Mouse (Mus musculus) intestine, embryonic 16.5 days (tissue): ENCODE data around the gene Gdpgp1. TPM values are rescaled to one million over a fixed set of nuclear protein-coding genes. Genes with fewer than 3 reads are reported as not detected.

ENCODE experiments used
- ATAC-seq: fragments of 200-750 bp; cut with Nextera tagmentation; 2 replicates; pipeline ENCODE4 v1.8.0; 2017; ENCODE audit warnings: moderate TSS enrichment, moderate library complexity
- H3K27ac ChIP-seq: fragments of 300-500 bp; sonication (generic); 2 replicates; pipeline ENCODE4 v1.5.1; 2014; ENCODE audit warnings: mild to moderate bottlenecking, low read length
- H3K27me3 ChIP-seq: fragments of 300-500 bp; sonication (generic); replicated peaks from 2 replicates; pipeline ENCODE4 v1.6.1; 2014; ENCODE audit warnings: low read length, control low read depth, mixed read lengths; ENCODE audit not compliant: control insufficient read depth, insufficient read depth
- H3K36me3 ChIP-seq: fragments of 300-500 bp; sonication (generic); 2 replicates; pipeline ENCODE4 v1.6.1; 2014; ENCODE audit warnings: low read length, control low read depth; ENCODE audit not compliant: control insufficient read depth, insufficient read depth
- H3K4me1 ChIP-seq: fragments of 300-500 bp; sonication (generic); 2 replicates; pipeline ENCODE4 v1.6.1; 2014; ENCODE audit warnings: low read length, control low read depth, mixed read lengths; ENCODE audit not compliant: control insufficient read depth, insufficient read depth
- H3K4me2 ChIP-seq: fragments of 300-500 bp; sonication (generic); 2 replicates; pipeline ENCODE4 v1.6.1; 2014; ENCODE audit warnings: low read depth, low read length, control low read depth
- H3K4me3 ChIP-seq: fragments of 300-500 bp; sonication (generic); 2 replicates; pipeline ENCODE4 v1.5.1; 2014; ENCODE audit warnings: mild to moderate bottlenecking, low read length
- H3K9ac ChIP-seq: fragments of 300-500 bp; sonication (generic); 2 replicates; pipeline ENCODE4 v1.6.1; 2014; ENCODE audit warnings: low read depth, low read length
- H3K9me3 ChIP-seq: fragments of 300-500 bp; sonication (generic); 2 replicates; pipeline ENCODE4 v1.6.1; 2016; ENCODE audit warnings: low read length, control low read depth; ENCODE audit not compliant: control insufficient read depth
- WGBS: fragments of 180-500 bp; shearing (Covaris S2); extraction: QIAGEN DNeasy Blood & Tissue Kit; methylation state at CpG from one replicate; pipeline ENCODE4 v1.1.7; 2014; 5-methylcytosine and 5-hydroxymethylcytosine counted together
- polyA plus RNA-seq: library from polyadenylated mRNA; unstranded; fragments of >200 nt; fragmentation: Nextera tagmentation; extraction: Ambion mirVana; gene quantifications from 2 replicates; pipeline ENCODE4 v1.2.1, GENCODE M21; 2015

Gdpgp1 gene
- polyA plus RNA-seq, 1 experiment from 2014 or later: 7.6 TPM

DNA sequence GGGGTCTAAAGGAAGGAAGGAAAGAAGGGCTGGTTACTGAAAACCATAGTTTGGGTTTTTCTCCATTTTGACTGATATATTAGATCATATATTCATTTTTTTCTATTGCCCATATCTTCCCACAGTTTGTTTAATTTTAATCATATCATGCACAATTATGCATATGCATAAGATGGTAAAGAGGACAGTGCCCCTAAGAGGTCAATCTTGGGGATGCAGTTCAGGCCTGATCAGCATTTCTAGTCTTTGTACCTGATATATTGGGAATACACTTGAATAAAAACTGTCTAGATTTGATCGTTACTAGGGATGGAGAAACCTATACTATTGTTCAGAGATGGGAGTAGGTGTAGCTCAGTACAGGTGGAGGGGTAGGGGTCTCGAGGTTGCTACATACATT, 48.3 kb downstream of the Gdpgp1 start:
- Histone ChIP-seq H3K36me3 (peaks cover 21% of the 10 kb centered on the region; the same call in 1 of the 2 replicates), H3K9ac (no peak overlapping the region), H3K4me3 (no peak overlapping the region), H3K27me3 (no peaks in the 10 kb centered on the region), H3K4me1 (no peaks in the 10 kb centered on the region), H3K27ac (no peak overlapping the region), H3K9me3 (no peaks in the 10 kb centered on the region), H3K4me2 (no peak overlapping the region)
- no peak for ATAC-seq
- WGBS: 89% methylated on average over 2 of the region's 2 CpGs

DNA sequence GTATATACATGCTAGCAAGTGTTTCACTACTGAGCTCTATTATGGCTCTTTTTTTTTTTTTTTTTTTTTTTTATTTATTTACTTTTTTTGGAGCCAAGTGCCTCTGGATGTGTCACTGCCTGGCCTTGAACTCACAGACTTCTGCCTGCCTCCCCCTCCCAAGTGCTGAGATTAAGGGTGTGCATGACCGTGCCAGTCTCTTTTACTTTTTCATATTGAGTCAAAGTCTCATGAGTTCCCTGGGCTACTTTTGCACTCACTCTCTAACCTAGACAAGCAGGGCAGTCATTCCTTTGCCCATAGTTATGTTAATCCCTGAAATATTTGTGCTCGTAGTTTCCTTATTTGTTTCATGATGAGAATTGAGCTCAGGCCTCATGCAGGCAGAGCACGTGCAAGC, 49.0 kb downstream of the Gdpgp1 start:
- Histone ChIP-seq H3K27me3 (no peaks in the 10 kb centered on the region), H3K4me3 (no peak overlapping the region), H3K4me2 (no peak overlapping the region), H3K9me3 (no peaks in the 10 kb centered on the region), H3K36me3 (peaks cover 17% of the 10 kb centered on the region), H3K27ac (no peak overlapping the region), H3K4me1 (no peaks in the 10 kb centered on the region), H3K9ac (no peak overlapping the region)
- ATAC-seq: no peak
- WGBS: 83% methylated on average over 3 of the region's 3 CpGs

- WGBS: 83% methylated on average over 3 of the region's 3 CpGs
- Histone ChIP-seq H3K36me3 (peaks cover 18% of the 10 kb centered on the region), H3K27me3 (no peaks in the 10 kb centered on the region), H3K4me3 (no peak overlapping the region), H3K4me2 (0 out of 2 replicates have a peak overlapping the region, but pooled peaks have one; percentile 10), H3K27ac (peak overlapping the region; percentile 38), H3K9me3 (no peaks in the 10 kb centered on the region), H3K4me1 (no peaks in the 10 kb centered on the region), H3K9ac (no peak overlapping the region)
- ATAC-seq: peak; percentile 57
These were observed 50.7 kb downstream of the Gdpgp1 start for GRCm38 (mm10) chr7:80283226-80283918.

DNA sequence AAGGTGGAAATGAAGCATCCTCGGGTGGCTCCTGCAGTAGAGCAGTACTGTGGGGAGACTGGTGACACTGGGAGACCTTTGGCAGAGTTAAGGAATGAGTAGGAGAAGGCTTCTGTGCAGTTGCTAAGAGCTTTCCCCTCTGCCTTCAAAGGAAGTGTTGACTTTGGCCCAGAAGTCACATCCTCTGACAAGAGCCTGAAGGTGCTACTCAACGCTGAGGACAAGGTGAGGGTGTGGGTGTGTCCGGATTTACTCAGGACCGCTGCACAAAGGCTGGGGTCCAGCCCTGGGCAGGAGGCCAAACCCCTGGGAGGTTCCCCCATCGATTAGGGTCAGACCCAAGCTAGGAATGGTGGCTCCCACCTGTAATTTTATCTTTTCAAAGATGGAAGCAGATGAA, 51.7 kb downstream of the Gdpgp1 start:
- H3K9ac ChIP-seq: no peak overlapping the region
- no peaks in the 10 kb centered on the region for H3K27me3 ChIP-seq
- H3K9me3 ChIP-seq: no peaks in the 10 kb centered on the region
- no peak overlapping the region for H3K4me3 ChIP-seq
- H3K4me2 ChIP-seq: no peak overlapping the region
- H3K4me1 ChIP-seq: no peaks in the 10 kb centered on the region
- ATAC-seq: no peak
- WGBS: 91% methylated on average over 5 of the region's 5 CpGs
- peaks cover 18% of the 10 kb centered on the region for H3K36me3 ChIP-seq
- peak overlapping the region; percentile 38; the same call in 1 of the 2 replicates for H3K27ac ChIP-seq

- Histone ChIP-seq H3K4me3 (no peak overlapping the region), H3K4me2 (no peak overlapping the region), H3K27ac (no peak overlapping the region), H3K36me3 (peaks cover 18% of the 10 kb centered on the region), H3K27me3 (no peaks in the 10 kb centered on the region), H3K9ac (no peak overlapping the region), H3K4me1 (no peaks in the 10 kb centered on the region), H3K9me3 (no peaks in the 10 kb centered on the region)
- WGBS: 94% methylated on average over 6 of the region's 6 CpGs
- ATAC-seq: no peak
These were observed 53.1 kb downstream of the Gdpgp1 start for GRCm38 (mm10) chr7:80285725-80286124.

GRCm38 (mm10) chr7:80287736-80288135, 55.1 kb downstream of the Gdpgp1 start:
- peaks cover 18% of the 10 kb centered on the region for H3K36me3 ChIP-seq
- WGBS: 83% methylated on average over 10 of the region's 10 CpGs
- H3K4me2 ChIP-seq: no peak overlapping the region
- no peak overlapping the region for H3K27ac ChIP-seq
- H3K4me1 ChIP-seq: no peaks in the 10 kb centered on the region
- H3K9me3 ChIP-seq: no peaks in the 10 kb centered on the region
- H3K27me3 ChIP-seq: no peaks in the 10 kb centered on the region
- no peak overlapping the region for H3K4me3 ChIP-seq
- H3K9ac ChIP-seq: no peak overlapping the region
- no peak for ATAC-seq

Other genes starting within 250 kb of the Gdpgp1 start
- gene Zfp710, start 208.1 kb upstream of the Gdpgp1 start, polyA plus RNA-seq: 12.2 and 12.4 TPM in 2 replicates
- 540 and 585 TPM in 2 replicates for gene Idh2, start 117.5 kb upstream of the Gdpgp1 start, polyA plus RNA-seq
- gene Sema4b, start 46.0 kb upstream of the Gdpgp1 start, polyA plus RNA-seq: 14.9 and 16.3 TPM in 2 replicates
- gene Cib1, start 52 bp upstream of the Gdpgp1 start, polyA plus RNA-seq: 285 and 306 TPM in 2 replicates
- gene Ttll13, start 13.5 kb downstream of the Gdpgp1 start, polyA plus RNA-seq: 0.56 and 0.69 TPM in 2 replicates
- 52.0 and 57.8 TPM in 2 replicates for gene Ngrn, start 28.4 kb downstream of the Gdpgp1 start, polyA plus RNA-seq
- 15.9 and 16.1 TPM in 2 replicates for gene Vps33b, start 36.8 kb downstream of the Gdpgp1 start, polyA plus RNA-seq
- 101 and 102 TPM in 2 replicates for gene Prc1, start 61.6 kb downstream of the Gdpgp1 start, polyA plus RNA-seq
- 7.9 and 8.3 TPM in 2 replicates for gene Rccd1, start 91.6 kb downstream of the Gdpgp1 start, polyA plus RNA-seq
- gene Unc45a, start 108.1 kb downstream of the Gdpgp1 start, polyA plus RNA-seq: 35.0 and 38.5 TPM in 2 replicates
- gene Hddc3, start 110.2 kb downstream of the Gdpgp1 start, polyA plus RNA-seq: 15.1 and 18.7 TPM in 2 replicates
- 8.0 and 10.0 TPM in 2 replicates for gene Man2a2, start 138.5 kb downstream of the Gdpgp1 start, polyA plus RNA-seq
- 10.9 and 11.6 TPM in 2 replicates for gene Fes, start 155.1 kb downstream of the Gdpgp1 start, polyA plus RNA-seq
- 7.8 and 9.7 TPM in 2 replicates for gene Furin, start 172.6 kb downstream of the Gdpgp1 start, polyA plus RNA-seq